Mouse (Mus musculus) forebrain, embryonic 12.5 days (tissue): Measurements from ENCODE around the gene Tmem235. TPM values are rescaled to one million over a fixed set of nuclear protein-coding genes. Genes with fewer than 3 reads are reported as not detected.
"Not testable (repeated sequence)": the region's sequence is repeated elsewhere in the genome, so short reads cannot be mapped to it uniquely, and the experiment has no call there.

ENCODE experiments used
- ATAC-seq: fragments of 200-750 bp; cut with Nextera tagmentation; 2 replicates; pipeline ENCODE4 v1.8.0; 2017; ENCODE audit warnings: moderate TSS enrichment; ENCODE audit not compliant: low FRiP score
- H3K27ac ChIP-seq: fragments of 300-500 bp; sonication (generic); 2 replicates; pipeline ENCODE4 v1.5.1; 2016; ENCODE audit warnings: mild to moderate bottlenecking
- H3K27me3 ChIP-seq: fragments of 300-500 bp; sonication (generic); 2 replicates; pipeline ENCODE4 v1.6.1; 2016; ENCODE audit warnings: mild to moderate bottlenecking
- H3K36me3 ChIP-seq: fragments of 300-500 bp; sonication (generic); replicated peaks from 2 replicates; pipeline ENCODE4 v1.6.1; 2016; ENCODE audit warnings: mild to moderate bottlenecking
- H3K4me1 ChIP-seq: fragments of 300-500 bp; sonication (generic); 2 replicates; pipeline ENCODE4 v1.6.1; 2016
- H3K4me2 ChIP-seq: fragments of 300-500 bp; sonication (generic); 2 replicates; pipeline ENCODE4 v1.6.1; 2016; ENCODE audit warnings: mild to moderate bottlenecking, moderate library complexity
- H3K4me3 ChIP-seq: fragments of 300-500 bp; sonication (generic); replicated peaks from 2 replicates; pipeline ENCODE4 v1.5.1; 2016; ENCODE audit warnings: mild to moderate bottlenecking
- H3K9ac ChIP-seq: fragments of 300-500 bp; sonication (generic); 2 replicates; pipeline ENCODE4 v1.6.1; 2016; ENCODE audit warnings: mild to moderate bottlenecking
- H3K9me3 ChIP-seq: fragments of 300-500 bp; sonication (generic); 2 replicates; pipeline ENCODE4 v1.6.1; 2016
- WGBS: fragments of 180-500 bp; shearing (Covaris S2); methylation state at CpG from one replicate; pipeline ENCODE4 v1.1.7; 2016; 5-methylcytosine and 5-hydroxymethylcytosine counted together
- polyA plus RNA-seq: library from polyadenylated mRNA; unstranded; fragments of >200 nt; fragmentation: Nextera tagmentation; extraction: Ambion mirVana; gene quantifications from 2 replicates; pipeline ENCODE4 v1.2.1, GENCODE M21; 2016

Tmem235 gene
- polyA plus RNA-seq, 1 experiment from 2014 or later: not detected

- Histone ChIP-seq H3K27ac (peak within 1 kb of the TSS; percentile 95), H3K4me1 (peaks cover 62% of the 10 kb centered on the region), H3K27me3 (no peaks in the 10 kb centered on the region), H3K9me3 (no peaks in the 10 kb centered on the region), H3K36me3 (peaks cover 30% of the 10 kb centered on the region), H3K4me2 (peak within 1 kb of the TSS; percentile 81), H3K9ac (peak within 1 kb of the TSS; percentile 74), H3K4me3 (peak within 1 kb of the TSS; percentile 61)
- WGBS: under 1% methylated on average over 34 of the region's 34 CpGs
- ATAC-seq: peak; percentile 70
Observed at GRCm38 (mm10) chr11:117825333-117826101, 35.0 kb upstream of the Tmem235 start, which contains the start of the genes Afmid and Tk1. Afmid (plus strand) TSS chr11:117825924. Tk1 (minus strand) TSS chr11:117826092.

- Histone ChIP-seq H3K27ac (peak overlapping the region; percentile 95), H3K4me2 (peak overlapping the region; percentile 81), H3K27me3 (no peaks in the 10 kb centered on the region), H3K36me3 (peaks cover 24% of the 10 kb centered on the region), H3K9me3 (no peaks in the 10 kb centered on the region), H3K4me3 (peak overlapping the region; percentile 61), H3K9ac (peak overlapping the region; percentile 74), H3K4me1 (peaks cover 64% of the 10 kb centered on the region)
- WGBS: 6% methylated on average over 5 of the region's 5 CpGs
- ATAC-seq: peak; percentile 49
Observed at GRCm38 (mm10) chr11:117826164-117826563, 34.4 kb upstream of the Tmem235 start.

GRCm38 (mm10) chr11:117826916-117827315 lies 33.6 kb upstream of the Tmem235 start:
- no peak for ATAC-seq
- no peak overlapping the region for H3K4me3 ChIP-seq
- H3K9ac ChIP-seq: 0 out of 2 replicates have a peak overlapping the region, but pooled peaks have one; percentile 74
- no peaks in the 10 kb centered on the region for H3K27me3 ChIP-seq
- H3K27ac ChIP-seq: no peak overlapping the region
- WGBS: 72% methylated on average over 8 of the region's 8 CpGs
- H3K36me3 ChIP-seq: peaks cover 16% of the 10 kb centered on the region
- H3K4me1 ChIP-seq: peaks cover 66% of the 10 kb centered on the region
- H3K9me3 ChIP-seq: no peaks in the 10 kb centered on the region
- peak overlapping the region; percentile 81; the same call in 1 of the 2 replicates for H3K4me2 ChIP-seq

- no peak for ATAC-seq
- H3K9ac ChIP-seq: 0 out of 2 replicates have a peak overlapping the region, but pooled peaks have one; percentile 8
- no peaks in the 10 kb centered on the region for H3K27me3 ChIP-seq
- no peak overlapping the region for H3K27ac ChIP-seq
- H3K4me3 ChIP-seq: no peak overlapping the region
- peaks cover 71% of the 10 kb centered on the region for H3K4me1 ChIP-seq
- no peak overlapping the region for H3K4me2 ChIP-seq
- 83% methylated on average over 3 of the region's 3 CpGs for WGBS
- H3K36me3 ChIP-seq: peaks cover 12% of the 10 kb centered on the region
- no peaks in the 10 kb centered on the region for H3K9me3 ChIP-seq
Observed at GRCm38 (mm10) chr11:117827386-117827785, 33.2 kb upstream of the Tmem235 start.

- WGBS: 83% methylated on average over 18 of the region's 18 CpGs
- Histone ChIP-seq H3K27ac (peak overlapping the region; percentile 8; the same call in 1 of the 2 replicates), H3K27me3 (no peaks in the 10 kb centered on the region), H3K4me3 (no peak overlapping the region), H3K9ac (0 out of 2 replicates have a peak overlapping the region, but pooled peaks have one; percentile 25), H3K9me3 (no peaks in the 10 kb centered on the region), H3K4me2 (no peak overlapping the region), H3K36me3 (peaks cover 3% of the 10 kb centered on the region), H3K4me1 (peaks cover 66% of the 10 kb centered on the region)
- no peak for ATAC-seq
Observed at GRCm38 (mm10) chr11:117828149-117828887, 32.2 kb upstream of the Tmem235 start.

- H3K4me1 ChIP-seq: peaks cover 61% of the 10 kb centered on the region
- no peak for ATAC-seq
- no peaks in the 10 kb centered on the region for H3K36me3 ChIP-seq
- no peak overlapping the region for H3K4me2 ChIP-seq
- 0 out of 2 replicates have a peak overlapping the region, but pooled peaks have one; percentile 31 for H3K27ac ChIP-seq
- 64% methylated on average over 9 of the region's 9 CpGs for WGBS
- no peaks in the 10 kb centered on the region for H3K27me3 ChIP-seq
- no peak overlapping the region for H3K4me3 ChIP-seq
- H3K9me3 ChIP-seq: no peaks in the 10 kb centered on the region
- no peak overlapping the region for H3K9ac ChIP-seq
Observed at GRCm38 (mm10) chr11:117828888-117829604, 31.5 kb upstream of the Tmem235 start.

GRCm38 (mm10) chr11:117829671-117830215 lies 30.8 kb upstream of the Tmem235 start:
- Histone ChIP-seq H3K4me3 (no peak overlapping the region), H3K27me3 (no peaks in the 10 kb centered on the region), H3K9me3 (no peaks in the 10 kb centered on the region), H3K4me2 (no peak overlapping the region), H3K4me1 (peaks cover 55% of the 10 kb centered on the region), H3K9ac (no peak overlapping the region), H3K27ac (no peak overlapping the region), H3K36me3 (no peaks in the 10 kb centered on the region)
- no peak for ATAC-seq
- 91% methylated on average over 2 of the region's 2 CpGs for WGBS

GRCm38 (mm10) chr11:117830401-117830800 lies 30.2 kb upstream of the Tmem235 start:
- Histone ChIP-seq H3K27me3 (no peaks in the 10 kb centered on the region), H3K9ac (no peak overlapping the region), H3K36me3 (no peaks in the 10 kb centered on the region), H3K9me3 (no peaks in the 10 kb centered on the region), H3K4me3 (no peak overlapping the region), H3K4me1 (peaks cover 49% of the 10 kb centered on the region), H3K27ac (no peak overlapping the region), H3K4me2 (no peak overlapping the region)
- ATAC-seq: no peak
- WGBS: 81% methylated on average over 9 of the region's 9 CpGs

- no peaks in the 10 kb centered on the region for H3K36me3 ChIP-seq
- H3K4me2 ChIP-seq: peak overlapping the region; percentile 67
- no peaks in the 10 kb centered on the region for H3K27me3 ChIP-seq
- peaks cover 33% of the 10 kb centered on the region for H3K4me1 ChIP-seq
- WGBS: 19% methylated on average over 28 of the region's 28 CpGs
- H3K4me3 ChIP-seq: peak overlapping the region; percentile 36
- H3K27ac ChIP-seq: peak overlapping the region; percentile 59; the same call in 1 of the 2 replicates
- H3K9ac ChIP-seq: peak overlapping the region; percentile 12; the same call in 1 of the 2 replicates
- no peaks in the 10 kb centered on the region for H3K9me3 ChIP-seq
- peak; percentile 83 for ATAC-seq
Observed at GRCm38 (mm10) chr11:117832086-117832969, 28.2 kb upstream of the Tmem235 start.

GRCm38 (mm10) chr11:117833509-117833908 lies 27.0 kb upstream of the Tmem235 start:
- 87% methylated on average over 5 of the region's 6 CpGs for WGBS
- H3K27me3 ChIP-seq, H3K4me2 ChIP-seq, H3K9ac ChIP-seq, H3K27ac ChIP-seq, H3K36me3 ChIP-seq, H3K9me3 ChIP-seq, ATAC-seq, H3K4me3 ChIP-seq: not testable (repeated sequence)
- peaks cover 23% of the 10 kb centered on the region for H3K4me1 ChIP-seq

- no peaks in the 10 kb centered on the region for H3K9me3 ChIP-seq
- H3K4me3 ChIP-seq: no peak overlapping the region
- no peak overlapping the region for H3K27ac ChIP-seq
- H3K9ac ChIP-seq: no peak overlapping the region
- no peak for ATAC-seq
- H3K4me1 ChIP-seq: peaks cover 17% of the 10 kb centered on the region
- no peak overlapping the region for H3K4me2 ChIP-seq
- WGBS: 98% methylated on average over 8 of the region's 8 CpGs
- no peaks in the 10 kb centered on the region for H3K36me3 ChIP-seq
- H3K27me3 ChIP-seq: no peaks in the 10 kb centered on the region
Observed at GRCm38 (mm10) chr11:117834086-117834485, 26.5 kb upstream of the Tmem235 start.
